Mouse (Mus musculus): ENCODE measurements around the gene Gm8909. TPM values are rescaled to one million over a fixed set of nuclear protein-coding genes. Genes with fewer than 3 reads are reported as not detected.
A peak's percentile ranks its signal among the peaks of the same experiment; 100 is the strongest.
"Not testable (repeated sequence)": the region's sequence is repeated elsewhere in the genome, so short reads cannot be mapped to it uniquely, and the experiment has no call there.

Gm8909 gene
- polyA plus RNA-seq, 1 experiment from 2014 or later, result 1.9 TPM

DNA sequence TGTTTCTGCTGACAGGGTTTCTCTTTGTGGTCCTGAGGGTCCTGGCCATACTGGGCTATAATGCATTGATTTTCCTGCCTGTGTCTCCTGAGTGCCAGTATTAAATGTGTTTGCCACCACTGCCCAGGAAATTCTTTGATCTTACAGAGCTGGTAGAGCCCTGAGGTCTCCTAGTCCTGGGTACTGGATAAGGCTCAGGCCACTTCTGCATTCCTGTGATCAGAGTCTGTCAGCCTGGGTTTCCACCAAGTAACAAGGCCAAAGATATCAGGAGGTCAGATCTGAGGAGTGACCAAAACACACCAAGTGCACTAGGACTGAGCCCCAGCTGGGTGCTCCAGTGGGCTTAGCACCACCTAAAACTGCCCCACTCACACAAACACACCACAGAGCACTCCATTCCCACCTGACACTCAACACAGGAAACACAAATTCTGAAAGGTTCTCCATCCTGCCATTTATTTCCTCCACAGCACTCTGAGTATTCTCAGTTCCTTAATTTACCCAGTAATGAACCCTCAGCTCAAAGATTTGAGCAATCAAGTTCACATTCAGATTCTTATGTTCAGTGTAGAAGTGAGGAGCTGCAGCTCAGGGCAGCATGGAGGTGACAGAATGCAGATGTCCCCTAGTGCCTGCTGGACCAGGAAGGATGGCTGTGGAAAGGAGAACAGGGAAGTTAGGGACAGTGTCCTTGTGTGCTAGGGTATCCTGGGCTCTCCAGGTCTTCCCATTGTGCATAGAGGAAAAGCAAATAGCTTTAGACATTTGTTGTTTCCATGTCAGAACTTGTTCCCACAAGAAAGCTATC, 32.7 kb downstream of the Gm8909 start:
- H3K27me3 ChIP-seq (replicated peaks), result peaks cover 76% of the 10 kb centered on the region
- not testable (repeated sequence) for H3K4me2 ChIP-seq, H3K4me3 ChIP-seq

DNA sequence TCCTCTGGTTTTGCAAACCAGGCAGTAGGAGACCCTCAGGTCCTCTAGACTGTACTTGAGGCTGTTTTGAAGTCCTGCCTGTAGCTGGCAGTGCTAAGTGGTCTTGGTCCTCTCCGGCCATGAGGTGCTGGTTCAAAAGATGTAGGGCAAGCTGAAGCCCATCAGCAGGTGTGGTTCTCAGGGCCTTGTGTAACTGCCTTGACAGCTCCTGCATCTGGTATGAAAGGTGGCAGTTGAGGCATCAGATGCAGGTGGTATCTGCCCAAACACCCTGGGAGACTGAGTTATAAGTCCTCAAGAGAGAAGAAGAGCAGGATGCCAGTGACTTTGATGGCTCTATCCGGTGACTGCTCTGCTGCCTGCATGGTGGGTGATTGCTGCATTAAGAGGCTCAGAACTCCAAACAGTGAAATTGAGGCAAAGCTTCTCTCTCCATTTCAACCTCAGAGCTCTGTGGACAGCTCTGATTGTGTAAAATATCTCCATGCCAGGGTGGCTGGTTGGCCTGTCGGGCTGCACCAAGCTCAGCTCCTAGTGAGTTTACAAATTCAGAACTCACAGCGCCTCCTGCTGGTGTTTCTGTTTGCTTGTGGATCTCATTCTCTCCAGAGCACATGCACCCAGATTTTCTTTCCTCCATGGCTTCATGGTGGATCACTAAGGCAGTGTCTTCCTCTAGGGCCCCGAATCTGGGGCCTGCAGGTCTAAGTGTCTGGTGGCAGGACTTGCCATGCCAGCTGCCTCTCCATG, 36.6 kb downstream of the Gm8909 start:
- H3K9me3 ChIP-seq, result no peaks in the 10 kb centered on the region
- no peak overlapping the region for H3K4me2 ChIP-seq
- WGBS, result 65% methylated on average over 5 of the region's 5 CpGs
- H3K4me1 ChIP-seq, result no peaks in the 10 kb centered on the region
- ATAC-seq (ENCODE audit: extremely low read depth, insufficient number of reproducible peaks, low FRiP score, low TSS enrichment), result no peak
- H3K9ac ChIP-seq, result no peak overlapping the region
- H3K36me3 ChIP-seq, result no peaks in the 10 kb centered on the region
- no peak overlapping the region for H3K4me3 ChIP-seq
- H3K27ac ChIP-seq (replicated peaks), result no peak overlapping the region
- H3K27me3 ChIP-seq (replicated peaks), result peaks cover 66% of the 10 kb centered on the region

More for the DNA sequence above, 32.7 kb downstream of the Gm8909 start:
- H3K4me1 ChIP-seq; H3K9ac ChIP-seq; H3K27ac ChIP-seq (replicated peaks); ATAC-seq (ENCODE audit: extremely low read depth, insufficient number of reproducible peaks, low FRiP score, low TSS enrichment); H3K36me3 ChIP-seq; H3K9me3 ChIP-seq: not testable (repeated sequence)

DNA sequence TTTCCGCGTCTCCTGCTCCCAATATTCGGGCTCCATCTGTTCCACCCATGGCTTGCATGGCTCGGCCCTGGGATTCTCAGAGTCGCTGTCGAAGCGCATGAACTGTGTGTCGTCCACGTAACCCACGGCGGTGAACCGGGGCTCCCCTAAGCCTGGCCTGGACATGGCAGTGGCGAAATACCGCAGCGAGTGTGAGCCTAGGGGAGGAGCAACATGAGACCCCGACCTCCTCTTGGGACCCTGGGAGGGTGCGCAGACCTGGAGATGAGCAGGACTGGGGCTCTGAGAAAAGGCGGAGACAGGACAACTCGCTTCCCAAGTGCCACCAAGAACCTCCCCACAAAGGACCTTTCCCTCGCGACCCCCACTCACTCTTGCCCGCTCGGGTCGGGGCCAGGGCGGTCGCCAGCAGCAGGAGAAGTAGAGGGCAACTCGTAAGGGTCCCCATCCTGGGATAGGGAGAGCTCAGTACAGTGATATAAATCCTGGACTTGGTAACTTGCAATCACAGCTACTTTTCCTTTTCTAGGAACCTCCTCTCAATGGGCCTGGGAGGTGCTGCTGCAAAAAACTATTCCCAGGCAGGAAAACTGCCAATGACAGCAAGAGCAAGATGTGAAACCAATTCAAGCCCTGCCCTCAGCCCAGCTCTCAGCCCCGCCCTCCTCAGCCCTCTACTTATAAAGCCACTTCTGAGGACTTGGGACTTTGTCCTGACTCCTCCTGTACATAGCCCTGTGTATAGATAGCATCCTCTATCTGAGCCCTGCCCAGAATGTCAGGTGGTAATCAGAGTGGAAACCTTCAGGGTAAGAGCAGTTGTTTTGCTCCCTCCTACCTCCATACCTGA, 39.1 kb downstream of the Gm8909 start, which contains the start of gene Gm7030:
Gm7030 (minus strand) TSS at position 458 of the 850 bp plus-strand sequence.
- H3K4me3 ChIP-seq; ATAC-seq (ENCODE audit: extremely low read depth, insufficient number of reproducible peaks, low FRiP score, low TSS enrichment); H3K9me3 ChIP-seq; H3K27ac ChIP-seq (replicated peaks); H3K36me3 ChIP-seq; H3K4me2 ChIP-seq; H3K4me1 ChIP-seq; H3K9ac ChIP-seq: not testable (repeated sequence)
- peaks cover 55% of the 10 kb centered on the region for H3K27me3 ChIP-seq (replicated peaks)
- WGBS, result 16% methylated on average over 27 of the region's 28 CpGs

DNA sequence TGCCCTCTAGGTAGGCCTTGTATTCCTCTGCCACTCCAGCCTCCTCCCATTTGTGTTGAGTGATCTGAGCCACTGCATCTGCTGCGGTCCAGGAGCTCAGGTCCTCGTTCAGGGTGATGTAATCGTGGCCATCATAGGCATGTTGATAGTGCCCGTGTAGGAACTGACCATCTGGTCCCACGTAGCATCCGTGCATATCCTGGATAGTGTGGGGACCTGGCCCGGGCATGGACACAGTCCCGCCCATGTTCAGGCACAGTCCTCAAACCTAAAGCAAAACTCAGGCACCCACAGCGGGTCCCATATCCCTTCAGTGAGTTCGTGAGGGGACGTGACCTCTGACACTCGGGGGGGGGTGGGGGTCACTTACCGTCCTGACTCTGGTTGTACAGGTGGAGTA, 39.8 kb downstream of the Gm8909 start:
- H3K4me1 ChIP-seq; H3K9me3 ChIP-seq; H3K36me3 ChIP-seq; H3K4me3 ChIP-seq; H3K27ac ChIP-seq (replicated peaks); ATAC-seq (ENCODE audit: extremely low read depth, insufficient number of reproducible peaks, low FRiP score, low TSS enrichment); H3K9ac ChIP-seq; H3K4me2 ChIP-seq: not testable (repeated sequence)
- peaks cover 51% of the 10 kb centered on the region for H3K27me3 ChIP-seq (replicated peaks)
- WGBS, result 42% methylated on average over 12 of the region's 13 CpGs

DNA sequence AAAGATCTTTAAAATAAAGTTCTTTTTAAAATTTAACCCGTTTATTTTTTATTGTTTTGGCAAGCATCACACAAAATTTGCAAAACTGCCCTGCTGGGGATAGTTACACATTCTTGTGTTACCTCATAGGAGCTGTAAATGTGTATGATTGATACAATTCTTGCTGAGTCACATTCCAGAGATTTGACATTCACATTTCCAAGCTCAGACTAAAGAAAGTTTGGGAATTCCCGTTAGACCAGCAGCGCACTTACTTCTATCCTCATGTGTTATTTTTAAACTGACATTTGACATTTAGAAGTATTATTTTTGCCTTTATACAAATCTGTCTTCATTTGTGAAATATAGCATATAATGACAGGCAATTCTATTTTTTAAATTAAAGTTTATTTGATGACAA, 44.2 kb downstream of the Gm8909 start:
- H3K27me3 ChIP-seq (replicated peaks), result peaks cover 53% of the 10 kb centered on the region
- ATAC-seq (ENCODE audit: extremely low read depth, insufficient number of reproducible peaks, low FRiP score, low TSS enrichment); H3K4me2 ChIP-seq; H3K4me1 ChIP-seq; H3K27ac ChIP-seq (replicated peaks); H3K4me3 ChIP-seq; H3K9me3 ChIP-seq; H3K9ac ChIP-seq; H3K36me3 ChIP-seq: not testable (repeated sequence)
- 57% methylated on average over 3 of the region's 3 CpGs for WGBS

DNA sequence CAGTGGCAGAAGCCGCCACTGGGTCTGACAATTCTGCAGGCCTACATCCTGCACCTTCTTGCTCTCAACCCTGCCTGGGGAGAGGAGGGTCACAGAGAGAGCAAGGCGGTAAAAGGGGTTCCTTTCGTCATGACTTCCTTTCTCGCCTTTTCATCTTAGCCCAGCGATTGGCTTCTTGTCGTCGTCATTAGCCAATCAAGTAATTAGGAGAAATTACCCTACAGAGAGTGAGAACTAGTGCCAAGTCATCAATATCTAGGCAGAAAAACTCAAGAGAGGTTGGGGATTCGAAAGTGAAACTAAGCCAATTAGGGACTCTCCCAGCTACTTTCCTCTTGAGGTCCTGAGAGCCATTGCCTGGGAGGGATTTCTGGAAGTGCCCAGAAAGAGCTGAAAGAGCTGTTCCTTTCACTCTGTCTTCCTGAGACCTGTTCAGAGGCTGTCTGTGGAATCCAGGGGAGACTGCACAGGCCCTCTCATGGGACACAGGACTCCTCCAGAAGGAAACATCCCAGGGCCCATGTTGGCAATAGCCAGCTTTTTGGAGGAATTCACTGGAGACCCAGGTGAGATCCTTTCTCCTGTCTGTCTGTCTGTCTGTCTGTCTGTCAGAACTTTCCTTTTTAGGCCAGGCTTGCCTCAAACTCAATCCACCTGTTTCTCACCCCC, 46.9 kb downstream of the Gm8909 start, which contains the start of gene Gm19684:
Gm19684 (plus strand) TSS at position 327 of the 669 bp plus-strand sequence.
- H3K4me3 ChIP-seq, result peak within 1 kb of the TSS; percentile 40
- ATAC-seq (ENCODE audit: extremely low read depth, insufficient number of reproducible peaks, low FRiP score, low TSS enrichment); H3K9me3 ChIP-seq; H3K27ac ChIP-seq (replicated peaks); H3K9ac ChIP-seq; H3K36me3 ChIP-seq; H3K4me1 ChIP-seq: not testable (repeated sequence)
- WGBS, result 6% methylated on average over 8 of the region's 8 CpGs
- peaks cover 56% of the 10 kb centered on the region for H3K27me3 ChIP-seq (replicated peaks)
- peak within 1 kb of the TSS; percentile 62 for H3K4me2 ChIP-seq

DNA sequence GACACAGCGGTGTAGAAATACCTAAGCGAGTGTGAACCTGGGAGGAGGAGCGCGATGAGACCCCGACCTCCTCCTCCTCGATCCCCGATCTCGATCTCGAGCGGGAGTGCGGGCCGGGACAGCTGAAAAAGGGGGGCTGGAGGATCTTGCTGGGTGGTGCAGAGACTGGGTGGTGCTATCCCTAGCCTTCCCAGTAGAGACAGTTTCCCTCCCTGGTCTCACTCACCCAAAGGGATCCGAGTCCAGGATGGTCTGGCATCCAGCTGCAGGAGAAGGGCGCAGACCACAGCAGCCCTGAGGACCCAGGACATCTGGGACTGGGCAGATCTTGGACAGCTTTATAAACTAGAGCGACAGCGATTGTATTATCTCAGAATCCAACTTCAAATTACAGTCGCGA, 47.5 kb downstream of the Gm8909 start:
- not testable (repeated sequence) for H3K27ac ChIP-seq (replicated peaks); H3K36me3 ChIP-seq; H3K9me3 ChIP-seq; H3K4me1 ChIP-seq; H3K9ac ChIP-seq; ATAC-seq (ENCODE audit: extremely low read depth, insufficient number of reproducible peaks, low FRiP score, low TSS enrichment)
- peak overlapping the region; percentile 40 for H3K4me3 ChIP-seq
- peaks cover 62% of the 10 kb centered on the region for H3K27me3 ChIP-seq (replicated peaks)
- WGBS, result 15% methylated on average over 18 of the region's 18 CpGs
- H3K4me2 ChIP-seq, result peak overlapping the region; percentile 62

DNA sequence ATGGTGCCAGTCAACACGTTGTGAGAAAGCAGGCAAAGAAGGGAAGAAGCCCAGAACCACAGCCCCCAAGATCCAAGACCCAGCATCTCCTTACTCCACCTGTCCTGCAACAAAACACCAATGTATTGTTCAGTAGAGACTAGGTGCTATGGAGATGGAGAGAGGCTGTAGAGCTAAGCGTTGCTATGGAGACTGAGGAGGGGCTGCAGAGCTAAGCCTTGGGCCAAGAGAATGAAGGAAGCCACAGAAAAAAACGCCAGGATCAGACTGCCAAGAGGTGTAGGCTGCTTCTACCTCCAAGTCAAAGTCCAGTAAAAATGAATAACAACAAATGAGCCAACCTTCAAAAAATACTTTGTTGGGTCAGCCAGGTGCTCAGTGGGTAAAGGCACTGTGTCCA, 51.8 kb downstream of the Gm8909 start:
- not testable (repeated sequence) for H3K36me3 ChIP-seq; H3K4me3 ChIP-seq; H3K4me1 ChIP-seq; H3K4me2 ChIP-seq; ATAC-seq (ENCODE audit: extremely low read depth, insufficient number of reproducible peaks, low FRiP score, low TSS enrichment); H3K9me3 ChIP-seq; H3K27ac ChIP-seq (replicated peaks); H3K9ac ChIP-seq
- 20% methylated on average over 3 of the region's 3 CpGs for WGBS
- H3K27me3 ChIP-seq (replicated peaks), result peaks cover 63% of the 10 kb centered on the region

Other genes starting within 250 kb of the Gm8909 start
- 64.6 and 67.6 TPM in 2 replicates for gene Abcf1, start 198.8 kb downstream of the Gm8909 start, polyA plus RNA-seq (2015; fragmentation: Nextera tagmentation; extraction: Ambion mirVana)
- 38.9 and 40.3 TPM in 2 replicates for gene Gnl1, start 188.7 kb downstream of the Gm8909 start, polyA plus RNA-seq (2015; fragmentation: Nextera tagmentation; extraction: Ambion mirVana)
- 17.6 and 18.1 TPM in 2 replicates for gene Prr3, start 188.3 kb downstream of the Gm8909 start, polyA plus RNA-seq (2015; fragmentation: Nextera tagmentation; extraction: Ambion mirVana)
- 2.4 and 2.8 TPM in 2 replicates for gene H2-T24, start 148.0 kb downstream of the Gm8909 start, polyA plus RNA-seq (2015; fragmentation: Nextera tagmentation; extraction: Ambion mirVana)
- gene H2-T23, start 135.7 kb downstream of the Gm8909 start, polyA plus RNA-seq (2015; fragmentation: Nextera tagmentation; extraction: Ambion mirVana), result 4.8 and 5.0 TPM in 2 replicates
- gene H2-T22, start 125.8 kb downstream of the Gm8909 start, polyA plus RNA-seq (2015; fragmentation: Nextera tagmentation; extraction: Ambion mirVana), result 6.9 and 7.5 TPM in 2 replicates
- not detected in 2 replicates for gene Gm6034, start 125.6 kb downstream of the Gm8909 start, polyA plus RNA-seq (2015; fragmentation: Nextera tagmentation; extraction: Ambion mirVana)
- gene Gm11127, start 110.2 kb downstream of the Gm8909 start, polyA plus RNA-seq (2015; fragmentation: Nextera tagmentation; extraction: Ambion mirVana), result not detected in 2 replicates
- not detected in 2 replicates for gene Gm19684, start 46.9 kb downstream of the Gm8909 start, polyA plus RNA-seq (2015; fragmentation: Nextera tagmentation; extraction: Ambion mirVana)
- gene Gm7030, start 39.1 kb downstream of the Gm8909 start, polyA plus RNA-seq (2015; fragmentation: Nextera tagmentation; extraction: Ambion mirVana), result not detected in 2 replicates
- 0.08 and 0.09 TPM in 2 replicates for gene H2-T3, start 21.8 kb upstream of the Gm8909 start, polyA plus RNA-seq (2015; fragmentation: Nextera tagmentation; extraction: Ambion mirVana)
- 85.0 and 91.8 TPM in 2 replicates for gene Rpp21, start 89.5 kb upstream of the Gm8909 start, polyA plus RNA-seq (2015; fragmentation: Nextera tagmentation; extraction: Ambion mirVana)
- 10.4 and 11.7 TPM in 2 replicates for gene Trim39, start 103.7 kb upstream of the Gm8909 start, polyA plus RNA-seq (2015; fragmentation: Nextera tagmentation; extraction: Ambion mirVana)
- gene H2-M10.2, start 118.0 kb upstream of the Gm8909 start, polyA plus RNA-seq (2015; fragmentation: Nextera tagmentation; extraction: Ambion mirVana), result 0.13 TPM in 1 of 2 replicates, not detected in the other
- gene H2-M10.1, start 157.6 kb upstream of the Gm8909 start, polyA plus RNA-seq (2015; fragmentation: Nextera tagmentation; extraction: Ambion mirVana), result not detected in 2 replicates
- gene H2-M10.3, start 199.9 kb upstream of the Gm8909 start, polyA plus RNA-seq (2015; fragmentation: Nextera tagmentation; extraction: Ambion mirVana), result not detected in 2 replicates

All from heart, embryonic 13.5 days (tissue).